Mouse (Mus musculus): ENCODE results near the gene Plvap. TPM values are rescaled to one million over a fixed set of nuclear protein-coding genes. Genes with fewer than 3 reads are reported as not detected.
A peak's percentile ranks its signal among the peaks of the same experiment; 100 is the strongest.

Gene Plvap
- total and polyA plus RNA-seq, 3 experiments = 0.16 to 0.88 TPM; not detected in 1

- no peak for TF ChIP-seq TAL1 (conservative IDR thresholded peaks at IDR 0.05; ENCODE audit: low read depth, low read length)
- TF ChIP-seq CTCF (IDR thresholded peaks at IDR 0.05; ENCODE audit: low read depth, low read length) = no peak
- no peak for TF ChIP-seq POLR2AphosphoS5 (IDR thresholded peaks at IDR 0.05; ENCODE audit: insufficient replicate concordance, low read depth, low read length)
- TF ChIP-seq GATA1 (IDR thresholded peaks at IDR 0.05; ENCODE audit: borderline replicate concordance, low read length) = no peak
- TF ChIP-seq GATA2 (IDR thresholded peaks at IDR 0.05; ENCODE audit: borderline replicate concordance, low read depth, low read length) = no peak
- ATAC-seq (ENCODE audit: extremely low read depth, insufficient number of reproducible peaks, low FRiP score, poor library complexity, severe bottlenecking) (no peak), DNase-seq (ENCODE audit: low spot score) (no peak)
- Histone ChIP-seq H3K27me3 (ENCODE audit: insufficient read depth, low read length) (0 out of 2 replicates have a peak, but pooled peaks cover 1% of the 10 kb centered on the region), H3K9me3 (replicated peaks) (0 out of 2 replicates have a peak, but pooled peaks cover 2% of the 10 kb centered on the region), H3K4me3 (ENCODE audit: low read depth, low read length) (no peak overlapping the region), H3K4me1 (ENCODE audit: insufficient read depth, low read depth, low read length) (peaks cover 55% of the 10 kb centered on the region), H3K36me3 (replicated peaks) (peaks cover 47% of the 10 kb centered on the region)
These were observed 50.3 kb downstream of the Plvap start for GRCm38 (mm10) chr8:71461152-71461840.

GRCm38 (mm10) chr8:71460716-71461115 lies 50.8 kb downstream of the Plvap start:
- TF ChIP-seq GATA1 (IDR thresholded peaks at IDR 0.05; ENCODE audit: borderline replicate concordance, low read length) = no peak
- no peak for TF ChIP-seq POLR2AphosphoS5 (IDR thresholded peaks at IDR 0.05; ENCODE audit: insufficient replicate concordance, low read depth, low read length)
- no peak for TF ChIP-seq CTCF (IDR thresholded peaks at IDR 0.05; ENCODE audit: low read depth, low read length)
- TF ChIP-seq TAL1 (conservative IDR thresholded peaks at IDR 0.05; ENCODE audit: low read depth, low read length) = no peak
- no peak for TF ChIP-seq GATA2 (IDR thresholded peaks at IDR 0.05; ENCODE audit: borderline replicate concordance, low read depth, low read length)
- no peak for DNase-seq (ENCODE audit: low spot score)
- Histone ChIP-seq H3K4me1 (ENCODE audit: insufficient read depth, low read depth, low read length) (peaks cover 49% of the 10 kb centered on the region), H3K4me3 (ENCODE audit: low read depth, low read length) (no peak overlapping the region), H3K27me3 (ENCODE audit: insufficient read depth, low read length) (peaks cover 6% of the 10 kb centered on the region; the same call in 1 of the 2 replicates), H3K36me3 (replicated peaks) (peaks cover 41% of the 10 kb centered on the region), H3K9me3 (replicated peaks) (0 out of 2 replicates have a peak, but pooled peaks cover 2% of the 10 kb centered on the region)
- ATAC-seq (ENCODE audit: extremely low read depth, insufficient number of reproducible peaks, low FRiP score, poor library complexity, severe bottlenecking) = no peak

- DNase-seq (ENCODE audit: low spot score) = no peak
- no peak for ATAC-seq (ENCODE audit: extremely low read depth, insufficient number of reproducible peaks, low FRiP score, poor library complexity, severe bottlenecking)
- H3K9me3 ChIP-seq (replicated peaks) = 0 out of 2 replicates have a peak, but pooled peaks cover 2% of the 10 kb centered on the region
- H3K27me3 ChIP-seq (ENCODE audit: insufficient read depth, low read length) = peaks cover 20% of the 10 kb centered on the region
- TF ChIP-seq CTCF (IDR thresholded peaks at IDR 0.05; ENCODE audit: low read depth, low read length) = no peak
- no peak for TF ChIP-seq GATA1 (IDR thresholded peaks at IDR 0.05; ENCODE audit: borderline replicate concordance, low read length)
- no peak for TF ChIP-seq POLR2AphosphoS5 (IDR thresholded peaks at IDR 0.05; ENCODE audit: insufficient replicate concordance, low read depth, low read length)
- peaks cover 28% of the 10 kb centered on the region for H3K4me1 ChIP-seq (ENCODE audit: insufficient read depth, low read depth, low read length)
- peaks cover 39% of the 10 kb centered on the region for H3K36me3 ChIP-seq (replicated peaks)
- no peak overlapping the region for H3K4me3 ChIP-seq (ENCODE audit: low read depth, low read length)
These were observed 53.8 kb downstream of the Plvap start for GRCm38 (mm10) chr8:71457659-71458270.

GRCm38 (mm10) chr8:71456906-71457305 lies 54.6 kb downstream of the Plvap start:
- Histone ChIP-seq H3K4me3 (ENCODE audit: low read depth, low read length) (no peak overlapping the region; the same call in 1 of the 2 replicates), H3K27me3 (ENCODE audit: insufficient read depth, low read length) (peaks cover 28% of the 10 kb centered on the region), H3K9me3 (replicated peaks) (0 out of 2 replicates have a peak, but pooled peaks cover 2% of the 10 kb centered on the region), H3K36me3 (replicated peaks) (peaks cover 39% of the 10 kb centered on the region), H3K4me1 (ENCODE audit: insufficient read depth, low read depth, low read length) (peaks cover 22% of the 10 kb centered on the region)
- DNase-seq (ENCODE audit: low spot score) (peak; percentile 31), ATAC-seq (ENCODE audit: extremely low read depth, insufficient number of reproducible peaks, low FRiP score, poor library complexity, severe bottlenecking) (no peak)
- TF ChIP-seq POLR2AphosphoS5 (IDR thresholded peaks at IDR 0.05; ENCODE audit: insufficient replicate concordance, low read depth, low read length) (no peak), GATA2 (IDR thresholded peaks at IDR 0.05; ENCODE audit: borderline replicate concordance, low read depth, low read length) (no peak), GATA1 (IDR thresholded peaks at IDR 0.05; ENCODE audit: borderline replicate concordance, low read length) (no peak), TAL1 (conservative IDR thresholded peaks at IDR 0.05; ENCODE audit: low read depth, low read length) (no peak), CTCF (IDR thresholded peaks at IDR 0.05; ENCODE audit: low read depth, low read length) (no peak)

- no peak for ATAC-seq (ENCODE audit: extremely low read depth, insufficient number of reproducible peaks, low FRiP score, poor library complexity, severe bottlenecking)
- Histone ChIP-seq H3K36me3 (replicated peaks) (peaks cover 24% of the 10 kb centered on the region), H3K4me3 (ENCODE audit: low read depth, low read length) (no peak overlapping the region), H3K9me3 (replicated peaks) (no peaks in the 10 kb centered on the region), H3K4me1 (ENCODE audit: insufficient read depth, low read depth, low read length) (peaks cover 22% of the 10 kb centered on the region), H3K27me3 (ENCODE audit: insufficient read depth, low read length) (peaks cover 35% of the 10 kb centered on the region)
- TF ChIP-seq POLR2AphosphoS5 (IDR thresholded peaks at IDR 0.05; ENCODE audit: insufficient replicate concordance, low read depth, low read length) (no peak), GATA2 (IDR thresholded peaks at IDR 0.05; ENCODE audit: borderline replicate concordance, low read depth, low read length) (no peak), GATA1 (IDR thresholded peaks at IDR 0.05; ENCODE audit: borderline replicate concordance, low read length) (no peak), TAL1 (conservative IDR thresholded peaks at IDR 0.05; ENCODE audit: low read depth, low read length) (no peak), CTCF (IDR thresholded peaks at IDR 0.05; ENCODE audit: low read depth, low read length) (no peak)
- DNase-seq (ENCODE audit: low spot score) = no peak
These were observed 56.9 kb downstream of the Plvap start for GRCm38 (mm10) chr8:71454668-71455067.

- no peak for TF ChIP-seq GATA1 (IDR thresholded peaks at IDR 0.05; ENCODE audit: borderline replicate concordance, low read length)
- TF ChIP-seq GATA2 (IDR thresholded peaks at IDR 0.05; ENCODE audit: borderline replicate concordance, low read depth, low read length) = no peak
- no peak for TF ChIP-seq POLR2AphosphoS5 (IDR thresholded peaks at IDR 0.05; ENCODE audit: insufficient replicate concordance, low read depth, low read length)
- no peak for TF ChIP-seq CTCF (IDR thresholded peaks at IDR 0.05; ENCODE audit: low read depth, low read length)
- no peak for TF ChIP-seq TAL1 (conservative IDR thresholded peaks at IDR 0.05; ENCODE audit: low read depth, low read length)
- peaks cover 18% of the 10 kb centered on the region for H3K4me1 ChIP-seq (ENCODE audit: insufficient read depth, low read depth, low read length)
These were observed 58.9 kb downstream of the Plvap start for GRCm38 (mm10) chr8:71452669-71453068.

More at GRCm38 (mm10) chr8:71452669-71453068, 58.9 kb downstream of the Plvap start:
- peaks cover 36% of the 10 kb centered on the region for H3K27me3 ChIP-seq (ENCODE audit: insufficient read depth, low read length)
- H3K36me3 ChIP-seq (replicated peaks) = peaks cover 9% of the 10 kb centered on the region
- no peaks in the 10 kb centered on the region for H3K9me3 ChIP-seq (replicated peaks)
- no peak for DNase-seq (ENCODE audit: low spot score)
- no peak overlapping the region for H3K4me3 ChIP-seq (ENCODE audit: low read depth, low read length)
- ATAC-seq (ENCODE audit: extremely low read depth, insufficient number of reproducible peaks, low FRiP score, poor library complexity, severe bottlenecking) = no peak

Data from G1E (cell line).